ENCODE assay signal across 8 mouse cellular contexts in genomic region chr12:112618981-112619685, GRCm38 (mm10). TPM values are rescaled to one million over a fixed set of nuclear protein-coding genes. Genes with fewer than 3 reads are reported as not detected.
DNase-seq lines count a peak whose midpoint lies in the region; ATAC-seq and TF ChIP-seq lines count a peak whose summit lies in the region.

No protein-coding gene starts in this region.

- H3K4me3 ChIP-seq in intestine, embryonic 14.5 days (ENCODE audit: low read depth, low read length): peak overlapping the region; percentile 44; the same call in 1 of the 2 replicates
- H3K4me3 ChIP-seq in liver, postnatal 0 days (ENCODE audit: low read depth, low read length): peak overlapping the region; percentile 63
- peak overlapping the region; percentile 54 for H3K4me3 ChIP-seq in stomach, embryonic 15.5 days (replicated peaks)

- H3K36me3 ChIP-seq in intestine, embryonic 14.5 days (ENCODE audit: control insufficient read depth, insufficient read depth, low read length): no peaks in the 10 kb centered on the region
- H3K36me3 ChIP-seq in liver, postnatal 0 days (replicated peaks; ENCODE audit: insufficient read depth, low read length): no peaks in the 10 kb centered on the region
- H3K36me3 ChIP-seq in stomach, embryonic 15.5 days: no peaks in the 10 kb centered on the region

- peak; percentile 26 to 49 for DNase-seq in spleen, postnatal 10 days (ENCODE audit: low spot score in 2 of 2)
- no peak for DNase-seq in spleen, postnatal 14 days (ENCODE audit: low spot score in 2 of 2)
- DNase-seq in gastrocnemius, postnatal 14 days: peak; percentile 67
- DNase-seq in intestine, embryonic 14.5 days (ENCODE audit: low spot score): no peak
- DNase-seq in liver, postnatal 0 days: no peak
- DNase-seq in frontal cortex, adult 2 months (ENCODE audit: extremely low spot score in 1 of 2, low spot score in 1 of 2): no peak
- no peak for DNase-seq in right cerebral cortex, postnatal 14 days

- peaks cover 23% of the 10 kb centered on the region; the same call in 1 of the 2 replicates for H3K4me1 ChIP-seq in intestine, embryonic 14.5 days (replicated peaks; ENCODE audit: control insufficient read depth, insufficient read depth, low read length)
- peaks cover 33% of the 10 kb centered on the region for H3K4me1 ChIP-seq in liver, postnatal 0 days (ENCODE audit: insufficient read depth)
- peaks cover 22% of the 10 kb centered on the region for H3K4me1 ChIP-seq in stomach, embryonic 15.5 days

- 25% methylated on average over 13 of the region's 13 CpGs for WGBS in intestine, embryonic 14.5 days
- 9% methylated on average over 13 of the region's 13 CpGs for WGBS in liver, postnatal 0 days (ENCODE audit: insufficient replicate concordance)
- WGBS in stomach, embryonic 15.5 days: 31% methylated on average over 13 of the region's 13 CpGs

- H3K27me3 ChIP-seq in intestine, embryonic 14.5 days (replicated peaks; ENCODE audit: control insufficient read depth, insufficient read depth, low read length): peaks cover 23% of the 10 kb centered on the region
- no peaks in the 10 kb centered on the region for H3K27me3 ChIP-seq in liver, postnatal 0 days (ENCODE audit: insufficient read depth, low read length)
- no peaks in the 10 kb centered on the region; the same call in 1 of the 2 replicates for H3K27me3 ChIP-seq in stomach, embryonic 15.5 days (replicated peaks)

- no peaks in the 10 kb centered on the region for H3K9me3 ChIP-seq in intestine, embryonic 14.5 days (ENCODE audit: control insufficient read depth, low read length)
- no peaks in the 10 kb centered on the region for H3K9me3 ChIP-seq in liver, postnatal 0 days (ENCODE audit: low read length)
- no peaks in the 10 kb centered on the region for H3K9me3 ChIP-seq in stomach, embryonic 15.5 days

- ATAC-seq in intestine, embryonic 14.5 days (replicated peaks; ENCODE audit: low FRiP score, low TSS enrichment, low read depth): no peak
- ATAC-seq in liver, postnatal 0 days: peak; percentile 25
- no peak for ATAC-seq in stomach, embryonic 15.5 days (ENCODE audit: insufficient read depth, low FRiP score, low read depth)

- H3K9ac ChIP-seq in intestine, embryonic 14.5 days (ENCODE audit: low read length): no peak overlapping the region
- peak overlapping the region; percentile 77 for H3K9ac ChIP-seq in liver, postnatal 0 days (replicated peaks)
- H3K9ac ChIP-seq in stomach, embryonic 15.5 days: no peak overlapping the region

- intact Hi-C loops in gastrocnemius, postnatal 14 days (cut with DNase I; ENCODE audit: low total_unique reads): no loop called here

- 0 out of 2 replicates have a peak, but pooled peaks have one; percentile 2 for TF ChIP-seq CTCF in liver, postnatal 0 days (IDR thresholded peaks at IDR 0.05; ENCODE audit: low read depth)

- H3K4me2 ChIP-seq in intestine, embryonic 14.5 days (ENCODE audit: low read length): peak overlapping the region; percentile 99
- peak overlapping the region; percentile 89 for H3K4me2 ChIP-seq in liver, postnatal 0 days (ENCODE audit: low read depth, low read length)
- H3K4me2 ChIP-seq in stomach, embryonic 15.5 days: peak overlapping the region; percentile 98

- no peak overlapping the region for H3K27ac ChIP-seq in intestine, embryonic 14.5 days (ENCODE audit: low read depth)
- peak overlapping the region; percentile 93 for H3K27ac ChIP-seq in liver, postnatal 0 days (ENCODE audit: low read depth)
- H3K27ac ChIP-seq in stomach, embryonic 15.5 days: no peak overlapping the region

- TF ChIP-seq EP300 in liver, postnatal 0 days (IDR thresholded peaks at IDR 0.05; ENCODE audit: low read depth): no peak

RNA-seq across cellular contexts. Expression of gene Adssl1, which starts 0.7 kb away (rescaled TPM):
- 100 to 1,000 TPM; 462 to 471 TPM for total RNA-seq in gastrocnemius, postnatal 14 days (2021)
- polyA plus RNA-seq in intestine, embryonic 14.5 days (2014; fragmentation: Nextera tagmentation; extraction: Ambion mirVana): 1.8 and 2.0 TPM in 2 replicates
- 22.8 and 24.4 TPM in 2 replicates for polyA plus RNA-seq in liver, postnatal 0 days (2015; fragmentation: Nextera tagmentation; extraction: Ambion mirVana)
- 4.3 and 4.4 TPM in 2 replicates for polyA plus RNA-seq in stomach, embryonic 15.5 days (2015; fragmentation: Nextera tagmentation; extraction: Ambion mirVana)
- 32.6 and 33.0 TPM in 2 replicates for polyA plus RNA-seq in frontal cortex, adult 2 months (2012; rRNA removed)

RNA-seq across cellular contexts. Expression of gene Siva1, which starts 25.3 kb away (rescaled TPM):
- 10 to 100 TPM; 16.9 to 18.7 TPM for total RNA-seq in gastrocnemius, postnatal 14 days (2021)
- 315 and 324 TPM in 2 replicates for polyA plus RNA-seq in intestine, embryonic 14.5 days (2014; fragmentation: Nextera tagmentation; extraction: Ambion mirVana)
- 55.6 and 62.2 TPM in 2 replicates for polyA plus RNA-seq in liver, postnatal 0 days (2015; fragmentation: Nextera tagmentation; extraction: Ambion mirVana)
- polyA plus RNA-seq in stomach, embryonic 15.5 days (2015; fragmentation: Nextera tagmentation; extraction: Ambion mirVana): 198 and 214 TPM in 2 replicates
- polyA plus RNA-seq in frontal cortex, adult 2 months (2012; rRNA removed): 24.4 and 30.2 TPM in 2 replicates

RNA-seq across cellular contexts. Expression of gene Inf2, which starts 30.5 kb away (rescaled TPM):
- total RNA-seq in gastrocnemius, postnatal 14 days (2021): 10 to 100 TPM; 15.0 to 16.1 TPM
- polyA plus RNA-seq in intestine, embryonic 14.5 days (2014; fragmentation: Nextera tagmentation; extraction: Ambion mirVana): 4.3 and 4.6 TPM in 2 replicates
- polyA plus RNA-seq in liver, postnatal 0 days (2015; fragmentation: Nextera tagmentation; extraction: Ambion mirVana): 1.8 and 1.9 TPM in 2 replicates
- 4.3 and 4.4 TPM in 2 replicates for polyA plus RNA-seq in stomach, embryonic 15.5 days (2015; fragmentation: Nextera tagmentation; extraction: Ambion mirVana)
- polyA plus RNA-seq in frontal cortex, adult 2 months (2012; rRNA removed): 87.3 and 106 TPM in 2 replicates

RNA-seq across cellular contexts. Expression of gene Akt1, which starts 55.6 kb away (rescaled TPM):
- total RNA-seq in gastrocnemius, postnatal 14 days (2021): 10 to 100 TPM; 78.3 to 89.4 TPM
- polyA plus RNA-seq in intestine, embryonic 14.5 days (2014; fragmentation: Nextera tagmentation; extraction: Ambion mirVana): 56.2 and 58.8 TPM in 2 replicates
- 26.7 and 29.3 TPM in 2 replicates for polyA plus RNA-seq in liver, postnatal 0 days (2015; fragmentation: Nextera tagmentation; extraction: Ambion mirVana)
- 161 and 170 TPM in 2 replicates for polyA plus RNA-seq in stomach, embryonic 15.5 days (2015; fragmentation: Nextera tagmentation; extraction: Ambion mirVana)
- 174 and 175 TPM in 2 replicates for polyA plus RNA-seq in frontal cortex, adult 2 months (2012; rRNA removed)

RNA-seq across cellular contexts. Expression of gene Zbtb42, which starts 59.5 kb away (rescaled TPM):
- 1 to 10 TPM; 1.3 to 2.1 TPM for total RNA-seq in gastrocnemius, postnatal 14 days (2021)
- polyA plus RNA-seq in intestine, embryonic 14.5 days (2014; fragmentation: Nextera tagmentation; extraction: Ambion mirVana): 9.4 and 9.8 TPM in 2 replicates
- polyA plus RNA-seq in liver, postnatal 0 days (2015; fragmentation: Nextera tagmentation; extraction: Ambion mirVana): 1.3 and 1.6 TPM in 2 replicates
- polyA plus RNA-seq in stomach, embryonic 15.5 days (2015; fragmentation: Nextera tagmentation; extraction: Ambion mirVana): 9.3 and 10.8 TPM in 2 replicates
- 0.90 and 1.4 TPM in 2 replicates for polyA plus RNA-seq in frontal cortex, adult 2 months (2012; rRNA removed)

Comparison
In these comparisons a context has a peak if more than half of its experiments do, and no peak if none do; other contexts are left out.
1. DNase-seq: peak in spleen, postnatal 10 days (2 of 2) and gastrocnemius, postnatal 14 days (single experiment); none in spleen, postnatal 14 days (0 of 2), intestine, embryonic 14.5 days (single experiment), liver, postnatal 0 days (single experiment), frontal cortex, adult 2 months (0 of 2) and right cerebral cortex, postnatal 14 days (single experiment).
2. RNA of gene Inf2, which starts 30.5 kb away (polyA plus RNA-seq): 87.3 to 106 TPM in frontal cortex, adult 2 months; 4.3 to 4.4 TPM in stomach, embryonic 15.5 days, 4.3 to 4.6 TPM in intestine, embryonic 14.5 days and 1.8 to 1.9 TPM in liver, postnatal 0 days; every median in the first group is over 10 times any median in the second.
3. Peak in every context shown above with its lines, with median percentiles within 50 percentile points of each other: H3K4me2 ChIP-seq and H3K4me3 ChIP-seq.